Mouse (Mus musculus) leukemia stem cell, adult 10-12 weeks (primary cell): ENCODE data around the gene Ccdc91. TPM values are rescaled to one million over a fixed set of nuclear protein-coding genes. Genes with fewer than 3 reads are reported as not detected.

Experiments
- polyA plus RNA-seq: library from polyadenylated mRNA; stranded (reverse); fragments of >175 nt; gene quantifications from 2 replicates; pipeline ENCODE4 v1.2.3, GENCODE M21; 2012; ENCODE audit warnings: low replicate concordance

The Ccdc91 gene
- 2.0 and 3.7 TPM in 2 replicates for polyA plus RNA-seq

GRCm38 (mm10) chr6:147475727-147476613, at the start of gene Ccdc91:
Gene Ccdc91, plus strand, starts transcription at chr6:147475828.

Other genes with a start within 250 kb of the Ccdc91 start
- 0.27 TPM in 1 of 2 replicates, not detected in the other for gene Pthlh, start 211.6 kb upstream of the Ccdc91 start, polyA plus RNA-seq